Mouse (Mus musculus): Measurements from ENCODE around the gene Hsph1. TPM values are rescaled to one million over a fixed set of nuclear protein-coding genes. Genes with fewer than 3 reads are reported as not detected.
A peak's percentile ranks its signal among the peaks of the same experiment; 100 is the strongest.

Hsph1 gene
- polyA plus RNA-seq, 1 experiment from 2014 or later = 105 TPM

- Histone ChIP-seq H3K4me1 (peaks cover 3% of the 10 kb centered on the region; the same call in 1 of the 2 replicates), H3K27me3 (no peaks in the 10 kb centered on the region), H3K36me3 (no peaks in the 10 kb centered on the region), H3K27ac (replicated peaks) (no peak overlapping the region), H3K9ac (replicated peaks) (no peak overlapping the region), H3K4me2 (replicated peaks) (no peak overlapping the region), H3K4me3 (no peak overlapping the region), H3K9me3 (0 out of 2 replicates have a peak, but pooled peaks cover 3% of the 10 kb centered on the region)
- WGBS = 72% methylated on average over 9 of the region's 9 CpGs
- ATAC-seq (ENCODE audit: low FRiP score, low read depth) = no peak
These were observed 22.7 kb upstream of the Hsph1 start for GRCm38 (mm10) chr5:149658741-149659413.

- no peak overlapping the region for H3K4me3 ChIP-seq
- H3K9ac ChIP-seq (replicated peaks) = no peak overlapping the region
- 63% methylated on average over 3 of the region's 3 CpGs for WGBS
- H3K4me2 ChIP-seq (replicated peaks) = no peak overlapping the region
- H3K9me3 ChIP-seq = 0 out of 2 replicates have a peak, but pooled peaks cover 3% of the 10 kb centered on the region
- peaks cover 3% of the 10 kb centered on the region; the same call in 1 of the 2 replicates for H3K4me1 ChIP-seq
- H3K36me3 ChIP-seq = no peaks in the 10 kb centered on the region
- H3K27ac ChIP-seq (replicated peaks) = no peak overlapping the region
- no peaks in the 10 kb centered on the region for H3K27me3 ChIP-seq
- no peak for ATAC-seq (ENCODE audit: low FRiP score, low read depth)
These were observed 21.8 kb upstream of the Hsph1 start for GRCm38 (mm10) chr5:149658022-149658421.

GRCm38 (mm10) chr5:149655636-149656035 is 19.5 kb upstream of the Hsph1 start:
- ATAC-seq (ENCODE audit: low FRiP score, low read depth) = no peak
- 91% methylated on average over 9 of the region's 9 CpGs for WGBS
- Histone ChIP-seq H3K27me3 (no peaks in the 10 kb centered on the region), H3K27ac (replicated peaks) (no peak overlapping the region), H3K9ac (replicated peaks) (no peak overlapping the region), H3K9me3 (no peaks in the 10 kb centered on the region), H3K4me3 (no peak overlapping the region), H3K4me2 (replicated peaks) (no peak overlapping the region), H3K4me1 (peaks cover 3% of the 10 kb centered on the region; the same call in 1 of the 2 replicates), H3K36me3 (no peaks in the 10 kb centered on the region)

- H3K4me2 ChIP-seq (replicated peaks) = no peak overlapping the region
- no peak overlapping the region for H3K27ac ChIP-seq (replicated peaks)
- 57% methylated on average over 4 of the region's 4 CpGs for WGBS
- no peak overlapping the region for H3K4me3 ChIP-seq
- peaks cover 3% of the 10 kb centered on the region; the same call in 1 of the 2 replicates for H3K4me1 ChIP-seq
- H3K9me3 ChIP-seq = no peaks in the 10 kb centered on the region
- no peak overlapping the region for H3K9ac ChIP-seq (replicated peaks)
- no peaks in the 10 kb centered on the region for H3K36me3 ChIP-seq
- H3K27me3 ChIP-seq = 0 out of 2 replicates have a peak, but pooled peaks cover 9% of the 10 kb centered on the region
- ATAC-seq (ENCODE audit: low FRiP score, low read depth) = no peak
These were observed 14.0 kb upstream of the Hsph1 start for GRCm38 (mm10) chr5:149650179-149650553.

GRCm38 (mm10) chr5:149649499-149650178 is 13.5 kb upstream of the Hsph1 start:
- no peaks in the 10 kb centered on the region for H3K9me3 ChIP-seq
- H3K27ac ChIP-seq (replicated peaks) = no peak overlapping the region
- H3K27me3 ChIP-seq = 0 out of 2 replicates have a peak, but pooled peaks cover 9% of the 10 kb centered on the region
- peaks cover 3% of the 10 kb centered on the region; the same call in 1 of the 2 replicates for H3K4me1 ChIP-seq
- no peak for ATAC-seq (ENCODE audit: low FRiP score, low read depth)
- 83% methylated on average over 14 of the region's 14 CpGs for whole genome bisulfite sequencing
- H3K9ac ChIP-seq (replicated peaks) = no peak overlapping the region
- H3K4me2 ChIP-seq (replicated peaks) = no peak overlapping the region
- no peaks in the 10 kb centered on the region for H3K36me3 ChIP-seq
- H3K4me3 ChIP-seq = no peak overlapping the region

- no peak for ATAC-seq (ENCODE audit: low FRiP score, low read depth)
- H3K36me3 ChIP-seq = no peaks in the 10 kb centered on the region
- no peak overlapping the region for H3K27ac ChIP-seq (replicated peaks)
- no peak overlapping the region for H3K9ac ChIP-seq (replicated peaks)
- H3K9me3 ChIP-seq = no peaks in the 10 kb centered on the region
- 0 out of 2 replicates have a peak, but pooled peaks cover 9% of the 10 kb centered on the region for H3K27me3 ChIP-seq
- 76% methylated on average over 6 of the region's 6 CpGs for WGBS
- no peak overlapping the region for H3K4me2 ChIP-seq (replicated peaks)
- H3K4me1 ChIP-seq = peaks cover 3% of the 10 kb centered on the region; the same call in 1 of the 2 replicates
- no peak overlapping the region for H3K4me3 ChIP-seq
These were observed 12.8 kb upstream of the Hsph1 start for GRCm38 (mm10) chr5:149648895-149649406.

GRCm38 (mm10) chr5:149648196-149648595 is 12.0 kb upstream of the Hsph1 start:
- Histone ChIP-seq H3K27ac (replicated peaks) (no peak overlapping the region), H3K36me3 (no peaks in the 10 kb centered on the region), H3K9ac (replicated peaks) (no peak overlapping the region), H3K9me3 (no peaks in the 10 kb centered on the region), H3K4me3 (no peak overlapping the region), H3K4me1 (peaks cover 3% of the 10 kb centered on the region; the same call in 1 of the 2 replicates), H3K27me3 (0 out of 2 replicates have a peak, but pooled peaks cover 9% of the 10 kb centered on the region), H3K4me2 (replicated peaks) (no peak overlapping the region)
- ATAC-seq (ENCODE audit: low FRiP score, low read depth) = no peak
- WGBS = 81% methylated on average over 4 of the region's 4 CpGs

- WGBS = 68% methylated on average over 8 of the region's 8 CpGs
- Histone ChIP-seq H3K27ac (replicated peaks) (no peak overlapping the region), H3K36me3 (no peaks in the 10 kb centered on the region), H3K4me3 (no peak overlapping the region), H3K4me2 (replicated peaks) (no peak overlapping the region), H3K4me1 (peaks cover 3% of the 10 kb centered on the region; the same call in 1 of the 2 replicates), H3K9me3 (no peaks in the 10 kb centered on the region), H3K9ac (replicated peaks) (no peak overlapping the region), H3K27me3 (0 out of 2 replicates have a peak, but pooled peaks cover 9% of the 10 kb centered on the region)
- peak; percentile 50; the same call in 1 of the 2 replicates for ATAC-seq (ENCODE audit: low FRiP score, low read depth)
These were observed 11.4 kb upstream of the Hsph1 start for GRCm38 (mm10) chr5:149647367-149648115.

- Histone ChIP-seq H3K27me3 (no peaks in the 10 kb centered on the region), H3K36me3 (no peaks in the 10 kb centered on the region), H3K4me3 (no peak overlapping the region), H3K4me1 (no peaks in the 10 kb centered on the region), H3K9me3 (no peaks in the 10 kb centered on the region), H3K27ac (replicated peaks) (no peak overlapping the region), H3K4me2 (replicated peaks) (no peak overlapping the region), H3K9ac (replicated peaks) (no peak overlapping the region)
- no peak for ATAC-seq (ENCODE audit: low FRiP score, low read depth)
- 85% methylated on average over 11 of the region's 11 CpGs for WGBS
These were observed 6.8 kb upstream of the Hsph1 start for GRCm38 (mm10) chr5:149642783-149643509.

- no peaks in the 10 kb centered on the region for H3K27me3 ChIP-seq
- H3K4me1 ChIP-seq = peaks cover 1% of the 10 kb centered on the region; the same call in 1 of the 2 replicates
- no peak overlapping the region for H3K4me3 ChIP-seq
- no peak overlapping the region for H3K9ac ChIP-seq (replicated peaks)
- H3K9me3 ChIP-seq = no peaks in the 10 kb centered on the region
- 58% methylated on average over 6 of the region's 6 CpGs for WGBS
- no peak overlapping the region for H3K4me2 ChIP-seq (replicated peaks)
- no peak for ATAC-seq (ENCODE audit: low FRiP score, low read depth)
- no peaks in the 10 kb centered on the region for H3K36me3 ChIP-seq
- no peak overlapping the region for H3K27ac ChIP-seq (replicated peaks)
These were observed 6.2 kb upstream of the Hsph1 start for GRCm38 (mm10) chr5:149642366-149642765.

- H3K36me3 ChIP-seq = no peaks in the 10 kb centered on the region
- no peaks in the 10 kb centered on the region for H3K9me3 ChIP-seq
- 89% methylated on average over 8 of the region's 8 CpGs for WGBS
- H3K27ac ChIP-seq (replicated peaks) = no peak overlapping the region
- H3K9ac ChIP-seq (replicated peaks) = no peak overlapping the region
- H3K27me3 ChIP-seq = no peaks in the 10 kb centered on the region
- ATAC-seq (ENCODE audit: low FRiP score, low read depth) = no peak
- H3K4me1 ChIP-seq = peaks cover 3% of the 10 kb centered on the region; the same call in 1 of the 2 replicates
- no peak overlapping the region for H3K4me2 ChIP-seq (replicated peaks)
- H3K4me3 ChIP-seq = no peak overlapping the region
These were observed 5.2 kb upstream of the Hsph1 start for GRCm38 (mm10) chr5:149641277-149641892.

All from midbrain, embryonic 12.5 days (tissue).